Mouse (Mus musculus) liver, embryonic 11.5 days (tissue): ENCODE data around the gene Brd4. TPM values are rescaled to one million over a fixed set of nuclear protein-coding genes. Genes with fewer than 3 reads are reported as not detected.

ENCODE experiments used
- ATAC-seq: fragments of 200-750 bp; cut with Nextera tagmentation; replicated peaks from 2 replicates; pipeline ENCODE4 v1.8.0; 2017; ENCODE audit warnings: moderate number of reproducible peaks, mild to moderate bottlenecking, moderate TSS enrichment, moderate library complexity; ENCODE audit not compliant: low FRiP score
- DNase-seq: peaks from one replicate; pipeline ENCODE4 v3.0.0-alpha.2; 2017; ENCODE audit warnings: low spot score
- H3K27ac ChIP-seq: fragments of 300-500 bp; sonication (generic); 2 replicates; pipeline ENCODE4 v1.5.1; 2014; ENCODE audit warnings: mild to moderate bottlenecking, low read depth, low read length, control low read depth
- H3K27me3 ChIP-seq: fragments of 300-500 bp; sonication (generic); replicated peaks from 2 replicates; pipeline ENCODE4 v1.6.1; 2014; ENCODE audit warnings: low read length, mixed read lengths; ENCODE audit not compliant: control insufficient read depth, insufficient read depth
- H3K36me3 ChIP-seq: fragments of 300-500 bp; sonication (generic); 2 replicates; pipeline ENCODE4 v1.6.1; 2014; ENCODE audit warnings: mild to moderate bottlenecking, low read length, moderate library complexity, mixed read lengths; ENCODE audit not compliant: control insufficient read depth, insufficient read depth
- H3K4me1 ChIP-seq: fragments of 300-500 bp; sonication (generic); replicated peaks from 2 replicates; pipeline ENCODE4 v1.6.1; 2014; ENCODE audit warnings: low read length, mixed read lengths; ENCODE audit not compliant: control insufficient read depth, insufficient read depth
- H3K4me2 ChIP-seq: fragments of 300-500 bp; sonication (generic); 2 replicates; pipeline ENCODE4 v1.6.1; 2014; ENCODE audit warnings: mild to moderate bottlenecking, control low read depth, moderate library complexity
- H3K4me3 ChIP-seq: fragments of 300-500 bp; sonication (generic); 2 replicates; pipeline ENCODE4 v1.5.1; 2014; ENCODE audit warnings: low read depth, low read length, control low read depth
- H3K9ac ChIP-seq: fragments of 300-500 bp; sonication (generic); 2 replicates; pipeline ENCODE4 v1.6.1; 2014; ENCODE audit warnings: low read depth, low read length, control low read depth
- H3K9me3 ChIP-seq: fragments of 300-500 bp; sonication (generic); 2 replicates; pipeline ENCODE4 v1.6.1; 2016; ENCODE audit warnings: low read length, inconsistent platforms, mixed read lengths; ENCODE audit not compliant: control insufficient read depth
- WGBS: fragments of 180-500 bp; shearing (Covaris S2); extraction: QIAGEN DNeasy Blood & Tissue Kit; methylation state at CpG from one replicate; pipeline ENCODE4 v1.1.7; 2014; 5-methylcytosine and 5-hydroxymethylcytosine counted together
- polyA plus RNA-seq: library from polyadenylated mRNA; unstranded; fragments of >200 nt; fragmentation: Nextera tagmentation; extraction: Ambion mirVana; gene quantifications from 2 replicates; pipeline ENCODE4 v1.2.1, GENCODE M21; 2014

Brd4 gene
- polyA plus RNA-seq, 1 experiment from 2014 or later = 97.6 TPM

DNA sequence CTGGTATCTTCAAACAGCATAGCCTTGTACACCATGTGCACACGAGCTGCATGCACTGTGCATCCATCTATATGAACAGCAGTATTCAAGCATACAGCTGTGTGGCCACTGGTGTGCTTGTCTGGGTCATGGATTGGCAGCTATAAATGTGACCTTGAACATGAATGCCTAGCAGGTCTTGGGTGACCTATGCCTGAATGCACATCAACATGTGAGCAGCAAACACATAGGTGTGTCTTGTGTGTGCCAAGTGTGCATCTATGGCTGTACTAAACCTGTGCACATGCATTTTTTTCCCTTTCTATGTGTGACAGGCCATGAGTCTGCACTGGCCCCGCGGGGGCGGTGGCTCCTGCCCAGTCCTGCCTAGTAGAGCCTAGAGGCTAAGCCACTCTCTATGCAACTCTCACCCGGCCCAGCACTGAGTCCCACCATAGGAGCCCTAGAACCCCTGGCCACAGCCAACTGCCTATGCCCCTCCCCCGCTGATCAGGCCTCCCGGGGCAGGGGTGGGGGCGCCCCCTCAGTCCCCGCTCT, 119.2 kb downstream of the Brd4 start:
- H3K4me3 ChIP-seq = peak overlapping the region; percentile 67
- H3K9ac ChIP-seq = peak overlapping the region; percentile 53
- peaks cover 30% of the 10 kb centered on the region for H3K4me1 ChIP-seq
- H3K36me3 ChIP-seq = no peaks in the 10 kb centered on the region
- H3K9me3 ChIP-seq = no peaks in the 10 kb centered on the region
- peak; percentile 54 for DNase-seq
- 10% methylated on average over 9 of the region's 9 CpGs for WGBS
- peak overlapping the region; percentile 66 for H3K27ac ChIP-seq
- peaks cover 43% of the 10 kb centered on the region for H3K27me3 ChIP-seq
- peak overlapping the region; percentile 97 for H3K4me2 ChIP-seq
- ATAC-seq = peak; percentile 30

DNA sequence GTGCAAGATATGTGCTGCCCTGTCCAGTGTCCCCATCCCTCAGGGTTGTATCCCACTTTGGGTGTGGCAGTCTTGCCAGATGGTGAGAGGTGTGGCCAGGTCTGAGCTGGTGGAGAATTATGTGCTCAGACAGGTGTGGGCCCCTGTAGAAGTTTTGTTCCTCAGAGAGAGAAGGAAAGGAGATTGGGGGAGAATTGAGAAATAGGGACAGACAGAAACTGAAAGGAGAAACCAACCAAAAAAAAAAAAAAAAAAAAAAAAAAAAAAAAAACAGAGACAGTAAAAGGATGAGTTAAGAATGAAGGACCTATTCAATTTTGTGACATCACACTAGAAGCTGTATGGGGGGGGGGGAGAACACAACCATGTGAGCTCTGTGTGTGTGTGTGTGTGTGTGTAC, 119.7 kb downstream of the Brd4 start:
- DNase-seq (no peak), ATAC-seq (no peak)
- Histone ChIP-seq H3K27ac (no peak overlapping the region), H3K9me3 (no peaks in the 10 kb centered on the region), H3K4me2 (no peak overlapping the region), H3K4me1 (peaks cover 25% of the 10 kb centered on the region; the same call in 1 of the 2 replicates), H3K9ac (no peak overlapping the region), H3K4me3 (no peak overlapping the region), H3K36me3 (no peaks in the 10 kb centered on the region), H3K27me3 (peaks cover 45% of the 10 kb centered on the region)

DNA sequence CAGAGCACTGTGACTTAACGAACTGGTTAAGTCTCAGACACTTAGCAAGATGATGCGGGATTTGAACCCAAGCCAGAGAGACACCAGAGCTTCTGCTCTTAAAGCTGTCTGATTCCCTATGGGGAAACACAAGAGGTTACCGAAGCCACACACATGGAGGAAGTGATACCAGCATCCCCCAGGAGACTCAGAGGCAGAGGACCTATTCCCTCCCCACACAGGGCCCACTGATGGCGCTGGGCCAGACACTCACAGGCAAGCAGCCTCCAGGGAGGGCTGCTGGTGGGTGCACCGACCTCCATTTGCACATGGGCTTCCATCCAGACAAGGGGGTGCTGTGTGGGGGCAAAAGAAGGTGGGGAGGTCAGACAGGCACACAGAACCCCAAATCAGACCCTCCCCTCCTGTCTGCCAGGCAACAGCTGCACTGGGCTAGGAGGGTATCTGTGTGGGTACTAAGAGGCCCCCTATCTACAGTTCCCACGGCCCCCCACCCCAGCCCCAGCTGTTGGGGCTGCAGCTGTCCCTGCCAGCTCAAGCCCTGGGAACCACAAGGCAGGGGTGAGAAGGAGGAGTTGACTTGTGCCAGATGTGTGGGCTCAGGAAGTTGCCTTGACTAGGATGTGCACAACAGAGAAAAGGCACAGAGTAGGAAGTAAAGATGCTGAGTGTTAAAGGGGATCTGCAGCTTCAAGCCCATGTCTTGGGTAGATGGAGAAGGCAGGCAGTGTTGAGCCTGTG, 120.4 kb downstream of the Brd4 start:
- H3K9ac ChIP-seq = no peak overlapping the region
- no peaks in the 10 kb centered on the region for H3K36me3 ChIP-seq
- no peak overlapping the region for H3K27ac ChIP-seq
- peaks cover 45% of the 10 kb centered on the region for H3K27me3 ChIP-seq
- no peak overlapping the region for H3K4me3 ChIP-seq
- no peak overlapping the region for H3K4me2 ChIP-seq
- DNase-seq (no peak), ATAC-seq (no peak)
- no peaks in the 10 kb centered on the region for H3K9me3 ChIP-seq
- 57% methylated on average over 6 of the region's 6 CpGs for WGBS
- H3K4me1 ChIP-seq = peaks cover 22% of the 10 kb centered on the region; the same call in 1 of the 2 replicates

DNA sequence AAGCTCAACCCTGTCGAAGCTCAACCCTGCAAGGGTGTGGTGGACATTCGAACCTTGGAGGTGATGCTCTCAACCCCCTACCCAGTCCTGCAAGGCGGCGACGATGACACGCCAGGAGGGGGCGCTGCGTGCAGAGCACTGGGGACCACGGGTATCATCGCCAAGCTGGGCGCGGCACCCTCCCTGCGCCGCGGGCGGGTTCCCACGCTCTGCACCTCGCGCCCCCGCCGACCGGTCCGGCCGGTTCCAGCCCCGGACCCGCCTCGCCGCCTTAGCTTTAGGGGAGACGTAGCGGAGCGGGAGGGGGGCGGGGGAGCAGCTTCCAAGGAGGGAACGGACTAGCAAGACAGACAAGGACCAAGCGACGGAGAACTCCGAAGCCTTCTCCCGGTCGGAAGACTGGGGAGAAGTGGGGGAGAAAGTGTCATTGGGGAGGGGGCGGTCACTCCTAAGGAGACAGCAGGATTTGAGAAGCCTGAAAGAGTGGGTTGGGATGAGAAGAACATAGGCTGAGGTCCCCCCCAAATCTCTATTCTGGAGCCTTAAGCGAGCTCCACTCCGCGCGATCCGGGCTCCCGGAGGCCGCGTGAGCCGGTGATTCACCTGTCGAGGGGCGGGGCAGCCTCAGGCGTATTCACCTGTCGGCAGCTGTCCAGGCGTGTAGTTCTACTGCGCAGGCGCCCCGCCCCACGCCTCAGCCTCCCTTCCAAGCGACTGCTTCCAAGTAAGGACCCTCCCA, 122.2 kb downstream of the Brd4 start:
- no peak overlapping the region for H3K27ac ChIP-seq
- peak overlapping the region; percentile 53 for H3K4me3 ChIP-seq
- peaks cover 45% of the 10 kb centered on the region for H3K27me3 ChIP-seq
- ATAC-seq = 0 out of 2 replicates have a peak, but pooled peaks have one; percentile 37
- no peaks in the 10 kb centered on the region for H3K36me3 ChIP-seq
- WGBS = 4% methylated on average over 58 of the region's 58 CpGs
- no peak overlapping the region for H3K9ac ChIP-seq
- H3K4me2 ChIP-seq = peak overlapping the region; percentile 89
- peaks cover 22% of the 10 kb centered on the region; the same call in 1 of the 2 replicates for H3K4me1 ChIP-seq
- no peaks in the 10 kb centered on the region for H3K9me3 ChIP-seq
- DNase-seq = peak; percentile 74

DNA sequence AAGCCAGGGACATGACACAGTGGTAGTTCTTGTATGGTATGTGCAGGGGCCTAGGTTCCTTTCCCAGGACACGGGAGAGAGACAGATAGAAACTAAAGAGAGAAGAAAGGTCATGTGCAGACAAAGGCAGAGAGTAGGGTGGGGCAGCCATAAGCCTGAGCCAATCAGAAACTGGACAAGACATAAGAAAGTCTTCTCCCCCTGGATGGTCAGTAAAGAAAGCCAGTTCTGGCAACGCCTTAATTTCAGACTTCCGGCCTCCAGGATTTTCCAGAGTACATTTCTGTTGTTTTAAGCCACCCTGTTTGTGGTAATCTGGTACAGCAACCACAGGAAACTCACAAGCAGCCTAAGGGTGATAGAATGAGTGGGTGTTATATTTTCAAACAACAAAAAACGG, 123.6 kb downstream of the Brd4 start:
- H3K9ac ChIP-seq = no peak overlapping the region
- H3K36me3 ChIP-seq = no peaks in the 10 kb centered on the region
- DNase-seq (no peak), ATAC-seq (no peak)
- no peak overlapping the region for H3K4me3 ChIP-seq
- H3K4me1 ChIP-seq = 0 out of 2 replicates have a peak, but pooled peaks cover 9% of the 10 kb centered on the region
- H3K27ac ChIP-seq = no peak overlapping the region
- WGBS = 77% methylated on average over 4 of the region's 4 CpGs
- H3K4me2 ChIP-seq = no peak overlapping the region
- no peaks in the 10 kb centered on the region for H3K9me3 ChIP-seq
- H3K27me3 ChIP-seq = peaks cover 45% of the 10 kb centered on the region

DNA sequence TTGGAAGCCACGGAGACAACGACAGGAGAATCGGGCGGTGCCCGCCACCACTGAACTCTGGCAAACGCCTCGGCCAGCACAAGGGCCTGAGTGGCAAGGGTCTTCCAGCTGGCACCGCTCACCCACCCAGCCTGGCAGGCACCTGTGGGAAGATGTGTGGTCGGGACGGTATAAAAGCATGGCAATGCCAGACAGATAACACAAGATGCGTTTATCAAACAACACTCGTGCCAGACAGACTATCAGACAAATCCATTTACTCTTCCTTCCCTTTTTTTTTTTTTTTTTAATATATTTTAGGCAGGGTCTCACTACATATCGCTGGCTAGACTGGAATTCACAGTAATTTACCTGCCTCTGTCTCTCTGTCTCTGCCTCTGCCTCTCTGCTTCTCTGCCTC, 125.7 kb downstream of the Brd4 start:
- no peak for ATAC-seq

DNA sequence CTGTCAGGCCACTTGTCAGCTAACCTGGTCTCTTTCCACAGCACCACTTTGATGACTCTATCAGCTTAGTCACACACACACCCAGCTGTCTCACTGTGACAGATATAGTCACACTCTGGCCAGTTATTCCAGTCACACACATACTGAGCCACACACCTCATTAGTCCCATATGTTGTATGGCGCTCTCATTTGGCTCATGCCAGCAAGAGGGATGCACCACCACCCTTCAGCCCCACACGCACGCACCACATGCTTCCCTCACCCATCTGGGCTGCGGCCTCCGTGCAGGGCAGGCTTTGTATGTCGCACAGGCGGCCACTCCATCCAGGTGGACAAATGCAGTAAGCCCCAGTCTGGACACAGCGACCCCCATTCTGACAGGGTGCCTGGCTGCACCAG, 137.8 kb downstream of the Brd4 start:
- Histone ChIP-seq H3K4me3 (no peak overlapping the region), H3K36me3 (no peaks in the 10 kb centered on the region; the same call in 1 of the 2 replicates), H3K27me3 (no peaks in the 10 kb centered on the region), H3K4me1 (peaks cover 4% of the 10 kb centered on the region), H3K27ac (no peak overlapping the region), H3K4me2 (no peak overlapping the region), H3K9me3 (no peaks in the 10 kb centered on the region), H3K9ac (no peak overlapping the region)
- ATAC-seq (no peak), DNase-seq (no peak)
- 89% methylated on average over 8 of the region's 8 CpGs for WGBS

More for the DNA sequence above, 125.7 kb downstream of the Brd4 start:
- H3K9ac ChIP-seq = no peak overlapping the region
- no peak overlapping the region for H3K4me3 ChIP-seq
- no peak overlapping the region for H3K4me2 ChIP-seq
- 0 out of 2 replicates have a peak, but pooled peaks cover 3% of the 10 kb centered on the region for H3K36me3 ChIP-seq
- H3K9me3 ChIP-seq = no peaks in the 10 kb centered on the region
- 0 out of 2 replicates have a peak, but pooled peaks cover 5% of the 10 kb centered on the region for H3K4me1 ChIP-seq
- peaks cover 34% of the 10 kb centered on the region for H3K27me3 ChIP-seq
- no peak for DNase-seq
- H3K27ac ChIP-seq = no peak overlapping the region
- 76% methylated on average over 13 of the region's 13 CpGs for WGBS
